Mouse (Mus musculus): ENCODE measurements around the gene Fam222b.
"Not testable (repeated sequence)": the region's sequence is repeated elsewhere in the genome, so short reads cannot be mapped to it uniquely, and the experiment has no call there.

Gene Fam222b

GRCm38 (mm10) chr11:78094137-78094503 is 340 bp upstream of the Fam222b start:
- DNase-seq, result no peak

- DNase-seq, result no peak
These were observed 670 bp downstream of the Fam222b start for GRCm38 (mm10) chr11:78095144-78095516.

- DNase-seq, result no peak
These were observed 2.6 kb downstream of the Fam222b start for GRCm38 (mm10) chr11:78097077-78097476.

DNA sequence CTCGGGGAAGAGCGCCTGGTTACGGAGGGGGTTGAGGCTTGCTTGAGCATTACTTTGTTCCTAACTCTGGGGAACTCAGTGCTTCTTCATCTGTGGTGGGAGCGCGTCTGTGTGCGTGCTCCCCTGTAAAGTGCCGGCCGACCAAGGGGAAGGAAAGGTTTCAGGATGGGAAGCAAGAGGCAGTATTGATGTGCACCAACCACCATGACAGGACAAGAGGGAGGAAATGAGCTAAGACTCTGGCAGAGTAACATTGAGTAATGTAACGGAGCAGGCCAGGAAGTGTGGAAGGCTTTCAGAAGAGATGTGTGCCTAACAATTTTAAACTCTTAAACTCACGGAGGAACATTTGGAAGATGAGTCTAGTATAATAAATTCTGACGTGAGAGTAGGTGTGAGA is 6.3 kb downstream of the Fam222b start:
- DNase-seq, result no peak

DNA sequence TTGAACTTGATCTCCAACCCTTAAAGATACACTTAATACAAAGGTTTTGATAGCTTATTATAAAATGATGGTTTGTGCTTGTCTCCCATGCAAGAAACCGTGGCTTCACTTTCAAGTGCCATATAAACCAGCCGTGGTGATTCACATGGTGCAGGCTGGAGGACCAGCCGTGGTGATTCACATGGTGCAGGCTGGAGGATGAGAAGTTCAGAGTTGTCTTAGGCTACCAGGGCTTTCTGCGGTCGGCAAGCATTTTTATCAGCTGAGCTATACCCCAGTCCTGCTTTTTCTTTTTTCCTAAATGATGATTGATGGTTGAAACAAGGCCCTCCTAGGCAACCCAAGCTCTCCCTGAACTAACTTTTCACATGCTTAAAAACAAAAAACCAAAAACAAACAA is 7.7 kb downstream of the Fam222b start:
- no peak for DNase-seq

GRCm38 (mm10) chr11:78102958-78103747 is 8.7 kb downstream of the Fam222b start:
- no peak for DNase-seq

- no peak for DNase-seq
These were observed 10.0 kb downstream of the Fam222b start for GRCm38 (mm10) chr11:78104501-78104900.

DNA sequence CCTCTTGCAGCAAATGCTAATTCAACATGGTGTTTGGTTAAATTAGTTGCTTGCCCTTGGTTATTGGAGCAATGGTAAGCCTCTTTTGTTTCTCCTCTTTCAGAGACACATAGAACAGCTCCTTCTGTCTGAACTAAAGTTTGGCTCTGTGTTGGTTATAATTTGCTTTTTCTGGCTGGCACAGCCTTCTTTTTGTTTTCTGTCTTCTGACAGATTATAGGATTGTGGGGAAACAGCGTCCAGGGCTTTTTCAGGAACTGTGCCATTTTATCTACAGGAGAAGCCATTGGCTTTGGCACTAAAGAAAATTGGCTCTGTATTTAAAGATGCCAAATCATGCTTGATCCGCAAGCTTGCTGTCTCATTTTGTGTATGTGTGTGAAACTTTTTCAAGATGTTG is 19.2 kb downstream of the Fam222b start:
- DNase-seq, result no peak

DNA sequence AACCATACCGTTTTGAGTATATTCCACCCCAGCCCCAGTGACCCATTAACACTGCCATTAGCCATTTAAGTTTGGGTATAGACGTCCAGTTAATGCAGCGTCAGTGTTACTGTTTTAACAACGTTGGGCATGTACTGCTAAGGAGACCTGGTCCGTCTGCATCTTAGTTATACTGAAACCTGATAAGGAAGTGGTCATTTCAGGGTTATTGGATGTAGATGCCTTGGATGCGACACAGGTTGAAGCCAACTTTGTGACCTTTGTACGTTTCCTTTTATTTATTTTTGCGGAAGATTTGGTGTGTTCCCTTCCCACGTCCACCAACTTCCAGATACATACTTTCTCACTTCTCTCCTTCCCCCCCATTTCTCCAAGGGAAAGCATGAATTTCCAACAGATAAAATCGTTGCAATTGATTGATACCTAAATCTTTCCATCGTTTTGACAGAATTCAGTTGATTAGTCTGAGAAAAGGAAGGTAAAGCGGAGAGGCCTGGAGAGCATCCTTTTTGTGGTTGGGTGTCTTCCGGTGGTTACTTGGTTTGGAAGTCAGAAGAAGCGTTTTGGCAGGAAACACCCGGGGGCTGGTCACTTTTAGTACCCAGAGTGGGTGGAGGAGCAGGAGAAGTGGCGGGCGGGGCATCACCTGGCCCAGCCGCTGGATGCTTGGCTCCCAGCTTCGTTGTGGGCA is 20.4 kb downstream of the Fam222b start:
- no peak for DNase-seq

DNA sequence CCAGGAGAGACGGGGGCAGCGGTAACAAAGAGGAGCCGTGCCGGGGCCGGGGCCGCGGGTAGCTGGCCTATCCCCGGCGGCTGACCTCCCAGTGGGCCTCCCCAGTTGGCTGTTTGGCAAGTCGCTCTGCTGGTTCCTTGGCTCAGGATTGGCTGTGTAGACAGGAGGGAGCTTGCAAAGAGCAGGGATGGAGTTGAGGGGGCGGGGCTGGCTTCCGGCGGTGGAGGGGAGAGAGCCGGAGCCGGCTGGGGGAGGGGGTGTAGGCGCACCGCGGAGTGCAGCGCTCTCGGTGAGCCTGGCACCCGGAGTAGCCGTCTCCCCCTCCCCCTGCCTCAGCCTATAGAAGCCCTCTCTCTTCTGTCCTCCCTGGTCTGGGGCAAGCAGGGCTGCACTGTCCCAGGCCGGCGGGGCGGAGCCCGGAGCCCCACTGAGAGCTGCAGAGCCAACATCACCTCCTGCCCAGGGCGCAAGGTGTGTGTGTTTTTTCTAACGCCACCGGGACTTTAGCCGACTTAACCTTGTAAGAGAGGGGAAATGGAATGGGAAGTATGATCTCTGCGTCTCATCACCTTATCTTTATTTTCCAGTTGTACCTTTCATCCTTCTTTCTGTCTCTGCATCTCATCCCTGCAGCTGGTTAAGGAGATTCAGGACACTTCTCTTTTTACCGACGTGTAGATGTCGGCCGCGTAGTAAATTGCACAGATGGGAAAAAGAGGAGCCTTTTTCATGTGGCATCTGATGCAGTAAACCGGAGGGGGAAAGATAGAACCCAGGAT is 21.1 kb downstream of the Fam222b start:
- peak; percentile 93 for DNase-seq

DNA sequence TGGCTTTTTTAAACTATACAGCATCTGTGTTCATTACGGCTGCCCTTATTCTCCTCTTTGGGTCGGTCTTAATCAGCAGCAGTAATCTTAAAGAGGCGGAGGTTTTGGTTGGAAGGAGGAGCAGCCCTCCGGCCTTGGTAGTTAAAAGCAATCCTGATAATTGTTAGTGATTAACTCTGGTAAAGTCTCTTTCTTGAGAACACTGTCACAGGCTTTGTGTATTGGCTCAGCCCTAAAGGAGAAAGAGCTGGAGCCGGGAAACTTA is 21.6 kb downstream of the Fam222b start:
- DNase-seq, result no peak

GRCm38 (mm10) chr11:78118467-78118866 is 24.0 kb downstream of the Fam222b start:
- no peak for DNase-seq

DNA sequence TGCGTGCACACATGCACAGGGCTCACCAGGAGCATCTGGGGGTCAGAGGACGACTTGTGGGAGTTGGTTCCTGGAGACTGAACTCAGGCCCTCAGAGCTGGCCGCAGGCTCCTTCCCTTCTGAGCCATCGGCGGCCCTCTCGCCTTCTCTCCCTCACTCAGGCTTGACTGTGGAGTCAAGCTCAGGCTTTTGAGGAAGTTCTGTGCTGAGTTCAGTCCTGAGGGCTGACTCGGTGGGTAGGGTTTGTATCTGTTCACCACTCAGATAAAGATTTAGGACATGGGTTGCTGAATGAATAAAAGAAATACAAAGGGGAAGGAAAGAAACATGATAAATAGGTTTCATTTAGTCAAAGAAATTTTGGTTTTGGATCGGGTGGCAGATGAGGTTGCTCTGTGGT is 25.4 kb downstream of the Fam222b start:
- no peak for DNase-seq

- no peak for DNase-seq
These were observed 26.7 kb downstream of the Fam222b start for GRCm38 (mm10) chr11:78121176-78121575.

GRCm38 (mm10) chr11:78122815-78123214 is 28.4 kb downstream of the Fam222b start:
- no peak for DNase-seq

DNA sequence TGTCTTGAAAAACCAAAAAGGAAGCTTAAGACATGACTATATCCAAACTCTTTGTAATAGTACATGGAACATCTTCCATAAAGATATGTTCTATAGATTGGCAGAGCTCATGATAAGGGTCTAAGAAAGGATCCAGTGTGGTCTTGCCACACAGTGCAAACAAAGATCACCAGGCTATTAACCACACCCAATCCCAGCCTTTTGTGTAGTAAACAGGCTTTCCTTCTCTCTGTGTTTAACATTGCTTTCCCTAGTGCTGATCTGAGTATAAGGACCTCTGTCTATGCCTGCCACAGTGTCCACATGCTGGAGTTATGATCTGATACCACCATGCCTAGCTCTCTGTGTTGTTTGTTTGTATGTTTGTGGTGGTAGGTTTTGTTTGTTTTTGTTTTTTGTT is 29.3 kb downstream of the Fam222b start:
- no peak for DNase-seq

DNA sequence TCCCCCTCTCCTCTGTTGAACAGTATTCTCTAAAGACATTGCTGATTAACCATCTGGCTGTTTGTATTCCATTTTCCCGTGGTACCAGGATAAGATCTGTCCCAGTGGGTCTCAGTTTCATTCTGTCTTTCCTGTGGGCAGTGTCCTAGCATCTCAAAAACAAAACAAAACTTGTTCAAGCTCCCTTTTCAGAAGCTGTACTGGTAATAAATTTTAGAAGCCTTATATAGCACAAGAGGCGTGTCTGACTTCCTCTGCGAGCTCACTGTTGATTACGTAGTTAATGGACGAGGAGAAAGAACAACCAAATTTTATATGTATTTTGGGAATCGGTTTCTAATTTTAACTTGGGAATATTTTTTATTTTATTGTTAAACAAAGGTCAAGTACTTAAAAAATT is 31.2 kb downstream of the Fam222b start:
- no peak for DNase-seq

GRCm38 (mm10) chr11:78126739-78127138 is 32.3 kb downstream of the Fam222b start:
- no peak for DNase-seq

DNA sequence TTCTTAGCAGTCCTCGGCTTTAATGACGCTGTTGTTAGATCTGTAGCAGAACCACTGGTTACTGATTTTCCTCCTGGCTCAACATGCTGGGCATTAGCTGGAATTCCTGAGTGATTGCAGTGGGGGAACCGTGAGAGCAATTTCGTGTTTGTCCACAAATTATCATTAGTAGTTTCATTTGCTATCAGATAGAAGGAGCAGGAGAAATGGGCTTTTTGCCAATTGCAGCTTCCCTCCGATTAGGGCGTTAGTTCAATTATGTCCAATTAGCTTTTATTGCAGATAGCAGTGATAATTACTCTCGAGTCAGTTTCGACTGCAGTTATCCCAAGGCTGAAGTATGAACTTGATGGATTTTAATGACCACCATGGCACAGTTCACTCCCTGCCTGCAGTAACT is 35.0 kb downstream of the Fam222b start:
- DNase-seq, result no peak

DNA sequence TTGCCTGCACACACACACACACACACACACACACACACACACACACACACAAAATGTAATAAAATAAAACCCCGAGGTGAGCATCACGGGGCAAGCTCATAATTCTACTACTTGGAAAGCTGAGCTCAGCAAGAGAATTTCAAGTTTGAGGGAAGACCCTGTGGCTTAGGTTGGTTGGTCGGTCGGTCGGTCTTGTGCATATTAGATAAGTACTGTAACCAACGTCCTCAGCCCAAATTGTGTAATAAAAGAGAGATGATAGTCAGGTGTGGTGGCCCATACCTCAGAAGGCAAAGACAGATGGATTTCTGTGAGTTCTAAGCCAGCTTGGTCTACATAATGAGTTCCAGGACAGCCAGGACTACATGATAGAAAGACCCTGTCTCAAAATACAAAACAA is 39.5 kb downstream of the Fam222b start:
- no peak for DNase-seq

DNA sequence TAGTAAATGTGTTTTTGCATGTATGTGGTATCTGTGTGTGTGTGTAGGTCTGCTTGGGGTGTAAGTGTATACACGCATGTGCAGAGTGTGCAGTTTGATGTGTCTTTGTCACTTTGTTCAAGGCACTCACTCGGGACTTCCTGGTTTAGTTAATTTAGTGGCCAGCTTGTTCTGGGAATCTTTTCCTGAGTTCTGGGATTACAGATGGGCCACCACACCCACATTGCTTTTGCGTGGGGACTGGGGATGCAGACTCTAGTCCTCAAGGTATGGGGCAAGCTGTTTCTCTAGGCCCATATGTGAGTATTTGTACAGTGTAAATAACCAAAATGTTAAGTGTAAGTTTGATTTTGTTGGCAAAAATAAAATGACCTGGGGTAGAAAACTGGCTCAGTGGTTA is 39.9 kb downstream of the Fam222b start:
- DNase-seq, result no peak

DNA sequence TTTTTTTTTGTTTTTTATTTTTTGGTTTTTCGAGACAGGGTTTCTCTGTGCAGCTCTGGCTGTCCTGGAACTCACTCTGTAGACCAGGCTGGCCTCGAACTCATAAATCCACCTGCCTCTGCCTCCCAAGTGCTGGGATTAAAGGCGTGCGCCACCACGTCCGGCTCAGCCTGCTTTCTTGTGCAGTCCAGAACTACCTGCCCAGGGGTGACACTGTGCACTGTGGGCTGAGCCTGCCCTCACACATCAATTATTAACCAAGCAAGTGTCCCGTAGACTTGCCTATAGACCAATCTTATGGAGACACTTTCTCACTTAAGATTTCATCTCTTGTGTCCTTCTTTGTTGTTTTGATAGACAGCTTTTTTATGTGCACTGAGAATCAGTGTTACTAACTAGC is 40.9 kb downstream of the Fam222b start:
- not testable (repeated sequence) for DNase-seq

- no peak for DNase-seq
These were observed 41.7 kb downstream of the Fam222b start for GRCm38 (mm10) chr11:78136132-78136531.

DNA sequence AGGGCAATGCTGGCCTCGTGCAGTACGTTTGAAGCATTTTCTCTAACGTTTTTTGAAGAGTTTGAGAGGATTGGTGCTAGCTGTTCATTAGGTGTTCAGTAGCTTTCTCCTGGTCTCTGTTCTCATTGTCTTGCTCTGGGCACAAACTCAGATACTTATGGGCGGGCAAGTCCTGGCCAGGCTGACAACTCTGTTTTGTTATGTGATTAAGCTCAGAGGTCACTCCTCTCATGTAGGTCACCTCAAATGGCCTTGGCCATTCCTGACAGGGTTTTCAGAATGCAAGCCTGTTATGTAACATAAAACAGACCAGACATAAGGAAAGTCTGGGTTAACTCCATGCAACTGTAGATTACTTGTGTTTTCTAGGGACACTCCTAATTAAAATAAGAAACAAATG is 43.1 kb downstream of the Fam222b start:
- no peak for DNase-seq

Measured in right cerebral cortex, postnatal 4 days (tissue).